Mouse (Mus musculus) cerebellum, adult 2 months (tissue): ENCODE data around the gene Snx6.

Source experiments
- CTCF ChIP-seq: fragments of 200-500 bp; IDR thresholded peaks from 2 replicates; pipeline ENCODE4 v1.5.1; 2011; ENCODE audit warnings: low read depth, mild to moderate bottlenecking, control low read depth, low read length, moderate library complexity, borderline replicate concordance; ENCODE audit not compliant: insufficient read depth
- POLR2A ChIP-seq: fragments of 200-500 bp; IDR thresholded peaks from 2 replicates; pipeline ENCODE4 v1.6.1; 2011; ENCODE audit warnings: low read length, control low read depth, borderline replicate concordance; ENCODE audit not compliant: insufficient read depth

DNA sequence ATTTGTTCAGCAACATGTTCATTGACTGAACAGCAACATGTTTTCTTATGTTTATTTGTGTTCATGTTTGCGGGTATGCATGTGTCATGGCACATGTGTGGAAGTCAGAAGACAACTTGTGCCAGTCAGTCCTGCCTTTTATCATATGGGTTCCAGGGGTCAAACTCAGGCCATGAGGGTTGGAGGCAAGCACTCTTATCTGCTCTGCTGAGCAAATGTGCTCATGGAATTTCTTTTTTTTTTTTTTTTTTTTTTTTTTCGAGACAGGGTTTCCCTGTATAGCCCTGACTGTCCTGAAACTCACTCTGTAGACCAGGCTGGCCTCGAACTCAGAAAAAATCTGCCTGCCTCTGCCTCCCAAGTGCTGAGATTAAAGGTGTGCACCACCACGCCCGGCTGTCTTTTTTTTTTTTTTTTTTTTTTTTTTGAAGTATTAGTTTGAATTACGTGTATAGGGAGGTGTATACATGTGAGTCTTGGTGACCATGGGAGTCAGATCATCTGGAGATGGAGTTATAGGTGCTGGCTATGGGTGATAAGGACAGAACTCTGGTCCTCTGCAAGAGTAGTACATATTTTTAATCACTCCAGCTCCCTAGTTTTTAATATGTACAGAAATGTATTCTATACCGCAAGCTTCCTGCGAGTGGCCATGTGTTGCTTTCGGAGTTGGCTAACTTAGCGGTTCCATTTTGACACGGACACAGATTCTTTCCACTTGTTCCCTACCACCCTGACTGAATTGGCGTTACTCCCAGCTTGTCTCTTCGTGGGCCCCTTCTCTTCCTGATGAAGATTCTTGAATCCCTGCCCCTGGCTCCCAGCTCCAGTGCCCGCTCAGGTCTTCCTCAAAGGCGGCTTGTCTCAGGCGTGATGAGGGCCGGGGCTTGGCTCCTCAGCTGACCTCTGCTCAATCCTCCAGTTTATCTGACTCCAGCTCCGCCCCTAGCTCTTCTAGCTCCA is 40.4 kb upstream of the Snx6 start:
- TF ChIP-seq CTCF = no peak
- no peak for TF ChIP-seq POLR2A
